Mouse (Mus musculus) heart, adult 2 months (tissue): Measurements from ENCODE around the gene Gm45234.

Experiments used
- CTCF ChIP-seq: fragments of 200-600 bp; IDR thresholded peaks from 2 replicates; pipeline ENCODE4 v1.8.1; 2022; ENCODE audit warnings: antibody characterized with exemption, mild to moderate bottlenecking, moderate library complexity
- EP300 ChIP-seq: fragments of 200-500 bp; IDR thresholded peaks from 2 replicates; pipeline ENCODE4 v1.6.1; 2011; ENCODE audit warnings: low read depth, low read length, control low read depth; ENCODE audit not compliant: insufficient read depth

DNA sequence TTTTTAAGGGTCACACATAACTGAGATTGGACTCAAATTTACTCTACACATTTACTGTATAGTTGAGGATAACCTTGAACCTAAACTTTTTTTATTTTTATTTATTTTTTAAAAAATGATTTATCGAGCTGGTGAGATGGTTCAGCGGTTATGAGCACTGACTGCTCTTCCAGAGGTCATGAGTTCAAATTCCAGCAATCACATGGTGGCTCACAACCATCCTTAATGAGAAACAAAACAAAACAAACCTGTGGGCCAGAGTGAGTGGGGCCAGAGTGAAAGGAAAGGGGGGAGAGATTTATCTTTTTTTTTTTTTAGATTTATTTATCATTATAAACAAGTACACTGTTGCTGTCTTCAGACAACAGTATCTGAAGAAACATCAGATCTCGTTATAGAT, 36.1 kb upstream of the Gm45234 start:
- TF ChIP-seq EP300 (no peak), CTCF (no peak)
